Mouse (Mus musculus): ENCODE data around the gene Hoxa11. TPM values are rescaled to one million over a fixed set of nuclear protein-coding genes. Genes with fewer than 3 reads are reported as not detected.
A peak's percentile ranks its signal among the peaks of the same experiment; 100 is the strongest.

Gene Hoxa11
- polyA plus RNA-seq, 1 experiment from 2014 or later, result 1.7 TPM

DNA sequence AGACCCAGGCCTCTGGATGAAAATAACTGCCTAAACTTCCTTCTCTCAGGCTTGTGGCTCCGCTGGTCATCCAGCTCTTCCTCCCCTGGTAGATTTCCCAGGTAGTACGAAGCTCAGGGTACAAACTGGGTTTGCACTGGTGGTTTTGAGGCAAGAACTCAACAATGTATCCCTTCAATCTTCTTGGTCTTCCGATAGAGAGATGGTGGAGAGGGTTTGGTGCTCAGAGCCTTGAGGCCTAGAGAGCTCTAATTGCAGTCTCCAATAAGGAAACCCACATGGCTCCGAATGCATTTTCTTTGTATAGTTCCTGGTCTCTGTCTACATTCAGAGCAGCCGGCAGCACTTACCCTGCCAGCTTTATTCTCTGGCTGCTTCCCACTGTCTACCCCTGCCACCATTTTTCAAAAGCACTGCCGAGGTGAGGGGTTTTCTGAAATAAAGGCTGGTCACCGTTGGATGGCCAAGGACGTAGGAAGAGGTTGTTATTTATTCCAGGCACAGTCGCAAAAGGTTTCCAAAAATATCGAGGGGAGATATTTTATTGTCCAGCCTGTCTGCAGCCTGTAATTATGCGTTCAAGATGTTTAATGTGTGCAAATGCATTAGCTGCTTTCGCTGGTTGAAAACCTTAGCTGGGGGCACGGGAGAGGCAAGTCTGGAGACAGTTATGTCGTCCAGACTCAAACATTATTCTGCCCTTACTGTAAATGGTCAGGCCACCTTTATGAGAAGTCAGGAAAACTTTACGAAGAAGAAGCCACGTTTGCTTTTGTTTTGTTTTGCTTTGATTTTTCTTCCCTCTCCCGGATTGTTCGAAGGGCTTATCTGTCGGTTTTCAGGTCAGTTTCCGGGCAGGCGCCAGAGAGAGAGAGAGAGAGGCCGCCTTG, 27.4 kb upstream of the Hoxa11 start:
- WGBS, result 8% methylated on average over 22 of the region's 22 CpGs
- H3K4me3 ChIP-seq, result peak overlapping the region; percentile 29
- peaks cover 8% of the 10 kb centered on the region; the same call in 1 of the 2 replicates for H3K4me1 ChIP-seq

DNA sequence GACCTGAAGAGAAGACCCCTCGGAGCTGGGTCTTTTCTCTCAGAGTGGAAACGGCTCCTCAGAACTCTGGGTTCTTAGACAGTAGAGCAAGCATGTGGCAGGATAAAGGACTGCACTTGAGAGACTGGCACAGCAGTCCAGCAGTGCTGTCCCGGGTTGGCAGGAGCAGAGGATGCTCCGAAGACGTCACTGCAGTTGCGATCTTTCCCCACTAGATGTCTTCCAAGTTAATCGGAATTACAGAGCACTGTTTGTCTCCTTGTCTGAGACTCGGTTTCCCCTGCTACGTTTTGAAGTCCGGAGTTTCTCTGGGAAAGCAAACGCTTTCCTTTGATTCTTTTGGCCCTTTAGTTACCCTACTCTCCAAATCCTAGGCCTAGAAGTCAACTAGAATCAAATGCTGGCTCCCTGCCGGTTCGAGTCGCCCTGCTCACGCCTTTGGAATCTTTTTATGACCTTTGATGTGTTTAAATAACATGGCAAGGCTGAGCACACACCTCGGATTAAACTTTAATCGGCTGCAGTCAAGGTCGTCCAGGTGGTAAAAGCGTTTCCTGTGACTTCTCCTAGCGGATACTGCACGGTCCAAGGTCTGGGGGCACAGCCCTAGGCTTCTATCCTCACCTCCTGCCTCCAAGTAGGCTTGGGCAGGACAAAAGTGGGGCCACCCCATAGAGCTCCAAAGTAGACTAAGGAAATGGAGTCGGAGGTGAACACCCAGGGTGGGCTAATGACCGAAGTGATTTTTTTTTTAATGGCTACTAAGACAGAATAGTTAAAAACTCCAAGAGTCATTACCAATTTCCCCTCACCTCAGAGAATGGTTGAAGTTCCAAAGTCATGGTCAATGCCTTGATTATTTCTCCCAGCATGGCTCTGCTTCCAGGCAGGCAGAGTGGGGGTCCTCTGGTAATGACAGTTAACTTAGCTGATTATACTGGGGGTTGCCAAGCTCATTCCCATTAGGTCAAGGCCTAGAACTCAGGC, 25.2 kb upstream of the Hoxa11 start:
- Histone ChIP-seq H3K27me3 (ENCODE audit: insufficient read depth, poor library complexity, severe bottlenecking) (peaks cover 98% of the 10 kb centered on the region), H3K36me3 (no peaks in the 10 kb centered on the region), H3K9me3 (no peaks in the 10 kb centered on the region), H3K4me3 (no peak overlapping the region), H3K4me1 (peaks cover 8% of the 10 kb centered on the region; the same call in 1 of the 2 replicates), H3K27ac (no peak overlapping the region)
- WGBS, result 6% methylated on average over 23 of the region's 23 CpGs
- DNase-seq (ENCODE audit: low spot score), result peak; percentile 74

More for the DNA sequence above, 27.4 kb upstream of the Hoxa11 start:
- DNase-seq (ENCODE audit: low spot score), result peak; percentile 30
- Histone ChIP-seq H3K27me3 (ENCODE audit: insufficient read depth, poor library complexity, severe bottlenecking) (peaks cover 99% of the 10 kb centered on the region), H3K27ac (no peak overlapping the region), H3K9me3 (no peaks in the 10 kb centered on the region), H3K36me3 (no peaks in the 10 kb centered on the region)

- H3K4me1 ChIP-seq, result peaks cover 3% of the 10 kb centered on the region; the same call in 1 of the 2 replicates
- no peak overlapping the region for H3K27ac ChIP-seq
- no peak overlapping the region for H3K4me3 ChIP-seq
- peak; percentile 35 for DNase-seq (ENCODE audit: low spot score)
- H3K36me3 ChIP-seq, result no peaks in the 10 kb centered on the region
- 4% methylated on average over 3 of the region's 3 CpGs for WGBS
- H3K27me3 ChIP-seq (ENCODE audit: insufficient read depth, poor library complexity, severe bottlenecking), result peaks cover 98% of the 10 kb centered on the region
- H3K9me3 ChIP-seq, result no peaks in the 10 kb centered on the region
Observed at GRCm38 (mm10) chr6:52268756-52269155, 23.1 kb upstream of the Hoxa11 start.

GRCm38 (mm10) chr6:52268341-52268740, 22.7 kb upstream of the Hoxa11 start:
- H3K36me3 ChIP-seq, result no peaks in the 10 kb centered on the region
- no peaks in the 10 kb centered on the region for H3K9me3 ChIP-seq
- H3K27ac ChIP-seq, result no peak overlapping the region
- H3K4me1 ChIP-seq, result no peaks in the 10 kb centered on the region
- H3K27me3 ChIP-seq (ENCODE audit: insufficient read depth, poor library complexity, severe bottlenecking), result peaks cover 98% of the 10 kb centered on the region
- 2% methylated on average over 7 of the region's 7 CpGs for WGBS
- DNase-seq (ENCODE audit: low spot score), result peak; percentile 69
- no peak overlapping the region for H3K4me3 ChIP-seq

- Histone ChIP-seq H3K27ac (no peak overlapping the region), H3K4me3 (no peak overlapping the region), H3K36me3 (no peaks in the 10 kb centered on the region), H3K9me3 (no peaks in the 10 kb centered on the region), H3K4me1 (no peaks in the 10 kb centered on the region), H3K27me3 (ENCODE audit: insufficient read depth, poor library complexity, severe bottlenecking) (peaks cover 98% of the 10 kb centered on the region)
- 5% methylated on average over 3 of the region's 3 CpGs for WGBS
- DNase-seq (ENCODE audit: low spot score), result no peak
Observed at GRCm38 (mm10) chr6:52267691-52268090, 22.1 kb upstream of the Hoxa11 start.

DNA sequence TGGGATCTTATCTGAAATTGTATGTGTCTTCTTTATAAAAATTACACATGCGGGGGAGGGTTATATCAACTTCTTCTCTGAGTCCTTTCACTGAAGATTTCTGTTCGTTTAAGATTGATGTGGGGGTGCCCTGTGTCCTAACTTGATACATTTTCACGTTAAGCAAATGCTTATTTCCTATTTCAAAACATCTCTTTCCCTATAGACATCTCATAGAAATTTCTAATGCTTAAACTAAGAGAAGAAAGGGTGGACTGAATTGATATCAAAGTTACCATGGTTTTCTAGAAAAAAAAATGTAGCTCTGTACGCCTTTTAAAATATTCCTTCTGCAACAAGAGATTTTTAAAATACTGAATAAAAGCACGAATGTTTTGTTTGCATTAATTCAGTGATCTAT, 21.6 kb upstream of the Hoxa11 start:
- H3K4me1 ChIP-seq, result no peaks in the 10 kb centered on the region
- no peak overlapping the region for H3K27ac ChIP-seq
- DNase-seq (ENCODE audit: low spot score), result no peak
- 17% methylated on average over 5 of the region's 5 CpGs for WGBS
- no peaks in the 10 kb centered on the region for H3K36me3 ChIP-seq
- H3K9me3 ChIP-seq, result no peaks in the 10 kb centered on the region
- H3K27me3 ChIP-seq (ENCODE audit: insufficient read depth, poor library complexity, severe bottlenecking), result peaks cover 98% of the 10 kb centered on the region
- no peak overlapping the region for H3K4me3 ChIP-seq

- no peaks in the 10 kb centered on the region for H3K9me3 ChIP-seq
- no peak overlapping the region for H3K4me3 ChIP-seq
- 1% methylated on average over 9 of the region's 9 CpGs for WGBS
- no peak for DNase-seq (ENCODE audit: low spot score)
- H3K36me3 ChIP-seq, result no peaks in the 10 kb centered on the region
- H3K4me1 ChIP-seq, result no peaks in the 10 kb centered on the region
- H3K27ac ChIP-seq, result no peak overlapping the region
- H3K27me3 ChIP-seq (ENCODE audit: insufficient read depth, poor library complexity, severe bottlenecking), result peaks cover 99% of the 10 kb centered on the region
Observed at GRCm38 (mm10) chr6:52266666-52266985, 21.0 kb upstream of the Hoxa11 start.

DNA sequence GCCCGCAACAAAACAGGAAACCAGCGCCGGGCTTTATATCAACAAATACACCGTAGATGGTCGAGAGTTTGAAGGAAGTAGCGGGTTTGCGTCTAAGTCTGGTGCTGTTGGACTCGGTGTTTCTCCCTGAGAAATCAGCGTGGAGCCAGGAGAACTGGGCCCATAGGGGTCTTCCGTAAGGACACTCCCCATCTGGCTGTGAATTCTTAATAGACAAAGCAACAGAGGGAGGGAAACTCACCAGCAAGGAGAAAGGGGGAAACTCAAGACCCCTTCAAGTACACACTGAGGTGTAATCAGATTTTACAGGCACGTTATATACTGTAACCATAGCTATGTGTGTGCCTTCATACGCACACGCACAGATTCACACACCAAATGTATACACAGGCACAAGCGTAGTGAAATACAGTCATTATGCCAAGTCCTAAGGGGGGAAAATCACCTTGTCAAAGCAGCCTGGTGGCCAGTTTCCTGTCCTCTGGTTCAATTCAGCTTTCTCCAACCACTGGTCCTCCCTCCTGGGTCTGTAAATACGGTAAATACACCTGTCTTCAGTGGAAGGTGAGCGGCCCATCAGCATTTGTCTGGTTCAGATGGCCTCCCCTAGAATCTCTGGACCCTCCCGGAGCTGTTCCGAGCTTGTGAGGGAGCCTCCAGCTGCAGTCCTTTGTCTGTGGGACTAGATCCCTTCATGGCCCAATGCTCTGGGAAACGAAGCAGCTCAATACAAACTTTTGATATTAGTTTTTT, 20.5 kb upstream of the Hoxa11 start:
- Histone ChIP-seq H3K4me3 (no peak overlapping the region), H3K36me3 (no peaks in the 10 kb centered on the region), H3K4me1 (peaks cover 3% of the 10 kb centered on the region; the same call in 1 of the 2 replicates), H3K27ac (no peak overlapping the region), H3K9me3 (no peaks in the 10 kb centered on the region), H3K27me3 (ENCODE audit: insufficient read depth, poor library complexity, severe bottlenecking) (peaks cover 99% of the 10 kb centered on the region)
- peak; percentile 73 for DNase-seq (ENCODE audit: low spot score)
- 1% methylated on average over 19 of the region's 19 CpGs for WGBS

GRCm38 (mm10) chr6:52265306-52265912, 19.8 kb upstream of the Hoxa11 start:
- Histone ChIP-seq H3K4me1 (peaks cover 7% of the 10 kb centered on the region; the same call in 1 of the 2 replicates), H3K27me3 (ENCODE audit: insufficient read depth, poor library complexity, severe bottlenecking) (peaks cover 99% of the 10 kb centered on the region), H3K36me3 (no peaks in the 10 kb centered on the region), H3K27ac (no peak overlapping the region), H3K9me3 (no peaks in the 10 kb centered on the region), H3K4me3 (no peak overlapping the region)
- peak; percentile 72 for DNase-seq (ENCODE audit: low spot score)
- WGBS, result 2% methylated on average over 18 of the region's 18 CpGs

- H3K27me3 ChIP-seq (ENCODE audit: insufficient read depth, poor library complexity, severe bottlenecking), result peaks cover 97% of the 10 kb centered on the region
- H3K4me3 ChIP-seq, result no peak overlapping the region
- no peaks in the 10 kb centered on the region for H3K9me3 ChIP-seq
- 3% methylated on average over 5 of the region's 5 CpGs for WGBS
- H3K36me3 ChIP-seq, result no peaks in the 10 kb centered on the region
- no peak overlapping the region for H3K27ac ChIP-seq
- DNase-seq (ENCODE audit: low spot score), result peak; percentile 69
- peaks cover 14% of the 10 kb centered on the region for H3K4me1 ChIP-seq
Observed at GRCm38 (mm10) chr6:52264106-52264790, 18.6 kb upstream of the Hoxa11 start.

DNA sequence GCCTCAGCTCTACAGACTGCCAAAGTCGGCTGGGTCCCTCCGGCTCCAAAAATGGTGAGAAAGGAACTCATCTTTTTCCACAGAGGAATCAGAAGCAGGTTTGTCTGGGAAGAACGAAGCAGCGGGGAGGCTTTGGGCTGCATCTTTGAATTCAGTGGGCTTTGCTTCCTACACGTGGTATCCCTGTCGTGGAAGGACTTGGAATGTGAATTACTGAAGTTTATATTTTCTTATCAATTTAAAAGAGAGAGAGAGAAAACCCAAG, 17.6 kb upstream of the Hoxa11 start:
- Histone ChIP-seq H3K36me3 (no peaks in the 10 kb centered on the region), H3K4me1 (peaks cover 14% of the 10 kb centered on the region), H3K27ac (no peak overlapping the region), H3K4me3 (no peak overlapping the region), H3K9me3 (no peaks in the 10 kb centered on the region), H3K27me3 (ENCODE audit: insufficient read depth, poor library complexity, severe bottlenecking) (peaks cover 97% of the 10 kb centered on the region)
- DNase-seq (ENCODE audit: low spot score), result peak; percentile 67
- WGBS, result 0% methylated on average over 6 of the region's 6 CpGs

All from heart, embryonic 10.5 days (tissue).